Mouse (Mus musculus): ENCODE results near the gene Rspo1.

- TF ChIP-seq CTCF (conservative IDR thresholded peaks at IDR 0.05; ENCODE audit: low read length) (no peak), NANOG (IDR thresholded peaks at IDR 0.05; ENCODE audit: borderline replicate concordance, low read length) (no peak)
Observed at GRCm38 (mm10) chr4:125058033-125058432, 71.8 kb downstream of the Rspo1 start.
